Mouse (Mus musculus) stomach, embryonic 16.5 days (tissue): ENCODE data around the gene Kcnma1. TPM values are rescaled to one million over a fixed set of nuclear protein-coding genes. Genes with fewer than 3 reads are reported as not detected.
A peak's percentile ranks its signal among the peaks of the same experiment; 100 is the strongest.

ENCODE experiments used
- ATAC-seq: fragments of 200-750 bp; cut with Nextera tagmentation; 2 replicates; pipeline ENCODE4 v1.8.0; 2017; ENCODE audit warnings: moderate number of reproducible peaks, moderate TSS enrichment; ENCODE audit not compliant: insufficient read depth, low FRiP score
- H3K27ac ChIP-seq: fragments of 300-500 bp; sonication (generic); 2 replicates; pipeline ENCODE4 v1.5.1; 2014; ENCODE audit warnings: low read length
- H3K27me3 ChIP-seq: fragments of 300-500 bp; sonication (generic); 2 replicates; pipeline ENCODE4 v1.6.1; 2014; ENCODE audit warnings: low read length, control low read depth, mixed read lengths; ENCODE audit not compliant: control insufficient read depth, insufficient read depth
- H3K36me3 ChIP-seq: fragments of 300-500 bp; sonication (generic); 2 replicates; pipeline ENCODE4 v1.6.1; 2014; ENCODE audit warnings: low read length; ENCODE audit not compliant: control insufficient read depth, insufficient read depth
- H3K4me1 ChIP-seq: fragments of 300-500 bp; sonication (generic); 2 replicates; pipeline ENCODE4 v1.6.1; 2014; ENCODE audit warnings: low read length, control low read depth, mixed read lengths; ENCODE audit not compliant: control insufficient read depth, insufficient read depth
- H3K4me2 ChIP-seq: fragments of 300-500 bp; sonication (generic); 2 replicates; pipeline ENCODE4 v1.6.1; 2014; ENCODE audit warnings: low read depth, low read length, mixed read lengths
- H3K4me3 ChIP-seq: fragments of 300-500 bp; sonication (generic); replicated peaks from 2 replicates; pipeline ENCODE4 v1.5.1; 2014; ENCODE audit warnings: mild to moderate bottlenecking, low read length
- H3K9ac ChIP-seq: fragments of 300-500 bp; sonication (generic); 2 replicates; pipeline ENCODE4 v1.6.1; 2014; ENCODE audit warnings: low read length
- H3K9me3 ChIP-seq: fragments of 300-500 bp; sonication (generic); replicated peaks from 2 replicates; pipeline ENCODE4 v1.6.1; 2016; ENCODE audit warnings: low read length, control low read depth; ENCODE audit not compliant: control insufficient read depth
- WGBS: fragments of 180-500 bp; shearing (Covaris S2); extraction: QIAGEN DNeasy Blood & Tissue Kit; methylation state at CpG from one replicate; pipeline ENCODE4 v1.1.7; 2014; 5-methylcytosine and 5-hydroxymethylcytosine counted together
- polyA plus RNA-seq: library from polyadenylated mRNA; unstranded; fragments of >200 nt; fragmentation: Nextera tagmentation; extraction: Ambion mirVana; gene quantifications from 2 replicates; pipeline ENCODE4 v1.2.1, GENCODE M21; 2015

The Kcnma1 gene
- polyA plus RNA-seq, 1 experiment from 2014 or later: 13.4 TPM

DNA sequence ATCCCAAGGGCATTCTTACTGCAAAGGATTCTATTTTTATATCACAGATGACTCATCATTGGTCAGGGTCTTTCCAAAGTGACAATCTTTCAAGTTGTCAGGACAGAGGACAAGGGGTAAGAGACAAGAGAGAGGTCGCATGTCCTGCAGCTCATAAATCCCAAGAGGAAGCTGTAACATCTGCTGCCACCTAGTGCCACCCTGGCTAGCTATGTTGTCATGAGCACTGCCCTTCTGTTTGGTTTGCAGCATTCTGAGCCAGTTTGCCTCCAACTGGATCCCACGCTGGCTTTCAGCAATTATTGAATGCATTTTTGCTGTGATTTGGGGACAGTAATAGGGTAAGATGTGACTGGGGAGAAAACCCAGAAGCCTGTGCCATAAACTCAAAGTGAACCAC lies 373.6 kb downstream of the Kcnma1 start:
- no peak for ATAC-seq
- Histone ChIP-seq H3K27ac (no peak overlapping the region), H3K27me3 (no peaks in the 10 kb centered on the region), H3K4me3 (no peak overlapping the region), H3K4me1 (0 out of 2 replicates have a peak, but pooled peaks cover 5% of the 10 kb centered on the region), H3K9me3 (no peaks in the 10 kb centered on the region), H3K4me2 (no peak overlapping the region), H3K36me3 (no peaks in the 10 kb centered on the region), H3K9ac (no peak overlapping the region)
- WGBS: 53% methylated on average over 2 of the region's 2 CpGs

DNA sequence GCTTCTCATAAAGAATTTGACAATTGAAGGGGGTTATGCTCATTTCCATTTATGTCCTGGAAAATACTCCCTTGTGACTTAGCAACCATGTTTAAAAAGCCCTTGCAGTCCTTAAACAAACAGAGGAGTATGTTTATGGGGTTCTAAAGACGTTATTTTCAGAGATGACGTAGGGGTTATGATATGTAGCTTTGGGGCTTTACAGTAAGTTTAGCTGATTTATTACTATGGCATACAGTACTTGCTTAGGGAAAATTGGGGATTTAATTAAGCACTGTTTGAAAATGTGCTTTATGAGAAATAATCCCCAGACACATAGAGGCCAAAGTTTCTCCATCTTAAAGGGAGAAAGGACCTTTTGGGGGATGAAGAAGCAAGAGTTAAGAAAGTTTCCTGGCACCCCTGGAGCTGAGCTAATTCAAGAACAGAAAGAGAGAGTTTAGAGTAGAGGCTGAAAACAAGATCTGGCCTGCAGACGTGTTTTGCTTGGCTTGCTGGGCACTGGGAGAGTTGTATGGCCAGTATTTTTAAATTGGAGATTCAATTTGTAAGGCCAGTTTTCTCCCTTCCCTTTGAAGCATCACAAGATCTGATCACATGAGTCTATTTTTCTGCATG lies 376.1 kb downstream of the Kcnma1 start:
- Histone ChIP-seq H3K36me3 (no peaks in the 10 kb centered on the region), H3K4me2 (no peak overlapping the region), H3K27ac (peak overlapping the region; percentile 47), H3K9ac (no peak overlapping the region), H3K4me3 (no peak overlapping the region), H3K27me3 (no peaks in the 10 kb centered on the region), H3K9me3 (no peaks in the 10 kb centered on the region), H3K4me1 (0 out of 2 replicates have a peak, but pooled peaks cover 5% of the 10 kb centered on the region)
- 35% methylated on average over 3 of the region's 3 CpGs for WGBS
- ATAC-seq: peak; percentile 86

DNA sequence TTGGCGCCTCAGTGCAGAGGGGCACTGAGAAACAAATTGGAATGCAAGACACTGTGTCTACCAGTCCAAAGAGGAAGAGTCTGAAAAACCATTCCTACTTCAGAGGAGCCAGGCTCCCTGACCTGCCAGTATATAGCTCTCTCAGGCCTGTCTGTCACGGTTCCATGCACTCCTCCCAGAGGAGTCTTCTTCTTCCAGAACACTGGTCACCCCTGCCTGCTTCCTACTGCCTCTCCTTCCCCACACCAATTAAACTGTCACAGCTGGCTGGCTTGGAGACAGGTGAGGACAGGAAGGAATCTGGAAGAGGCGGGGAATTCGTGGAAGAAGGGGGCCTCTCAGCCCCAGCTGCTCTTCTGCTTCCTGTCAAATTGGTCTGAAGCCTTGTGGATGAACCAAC lies 378.4 kb downstream of the Kcnma1 start:
- WGBS: 65% methylated on average over 4 of the region's 4 CpGs
- H3K27me3 ChIP-seq: no peaks in the 10 kb centered on the region
- no peak overlapping the region for H3K9ac ChIP-seq
- H3K4me2 ChIP-seq: no peak overlapping the region
- no peak overlapping the region for H3K27ac ChIP-seq
- no peaks in the 10 kb centered on the region for H3K9me3 ChIP-seq
- H3K4me3 ChIP-seq: no peak overlapping the region
- no peaks in the 10 kb centered on the region for H3K36me3 ChIP-seq
- H3K4me1 ChIP-seq: 0 out of 2 replicates have a peak, but pooled peaks cover 5% of the 10 kb centered on the region
- ATAC-seq: no peak

DNA sequence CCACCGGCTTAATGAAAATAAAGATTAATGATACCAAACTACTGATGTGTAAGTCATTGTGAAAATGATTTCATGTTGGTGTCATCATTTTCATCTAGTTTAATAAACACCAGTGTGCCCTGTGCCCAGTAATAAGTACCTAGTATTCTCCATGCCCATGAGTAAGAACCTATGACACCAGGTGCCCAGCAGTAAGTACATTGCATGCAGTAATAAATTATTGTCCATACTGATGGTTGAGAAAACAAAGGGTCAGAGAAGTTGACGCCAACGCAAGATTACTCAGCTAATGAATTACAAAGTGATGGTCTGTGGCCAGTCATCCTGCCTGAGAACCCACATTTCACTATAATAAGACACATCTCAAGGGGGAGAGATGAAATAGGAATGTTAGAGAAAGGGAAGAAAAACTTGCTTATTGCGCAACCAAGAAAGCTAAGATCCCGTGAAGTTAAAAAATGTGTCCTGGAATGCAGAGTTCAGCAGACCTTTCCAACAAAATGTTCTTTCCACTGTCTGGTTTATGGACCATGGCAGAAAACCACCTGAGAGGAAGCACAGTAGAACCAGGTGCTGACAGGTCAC lies 381.2 kb downstream of the Kcnma1 start:
- Histone ChIP-seq H3K4me3 (no peak overlapping the region), H3K4me2 (no peak overlapping the region), H3K27me3 (no peaks in the 10 kb centered on the region), H3K9me3 (no peaks in the 10 kb centered on the region), H3K9ac (no peak overlapping the region), H3K36me3 (no peaks in the 10 kb centered on the region), H3K27ac (no peak overlapping the region), H3K4me1 (0 out of 2 replicates have a peak, but pooled peaks cover 5% of the 10 kb centered on the region)
- no peak for ATAC-seq
- 66% methylated on average over 5 of the region's 5 CpGs for WGBS

DNA sequence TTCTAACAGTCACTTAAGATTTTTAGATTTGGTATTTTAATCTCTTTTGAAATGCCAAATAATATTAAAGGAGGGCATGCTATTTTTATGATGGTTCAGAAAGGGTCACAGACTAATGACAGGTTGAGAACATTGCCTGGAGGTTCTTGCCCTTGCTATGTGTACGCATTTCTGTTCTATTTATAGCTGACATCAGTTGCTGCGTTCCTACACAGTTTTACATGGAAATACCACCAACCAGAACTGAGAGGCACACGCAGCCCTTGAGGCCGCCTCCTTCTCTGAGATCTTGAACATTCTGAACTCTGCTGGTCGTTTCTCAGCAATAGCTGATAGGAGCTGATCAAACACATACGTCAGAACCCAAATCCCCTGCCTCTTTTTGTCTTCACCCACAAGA lies 387.4 kb downstream of the Kcnma1 start:
- H3K27me3 ChIP-seq: no peaks in the 10 kb centered on the region
- H3K4me1 ChIP-seq: no peaks in the 10 kb centered on the region
- H3K36me3 ChIP-seq: no peaks in the 10 kb centered on the region
- H3K27ac ChIP-seq: no peak overlapping the region
- no peak overlapping the region for H3K4me2 ChIP-seq
- no peak for ATAC-seq
- no peak overlapping the region for H3K4me3 ChIP-seq
- H3K9me3 ChIP-seq: no peaks in the 10 kb centered on the region
- H3K9ac ChIP-seq: no peak overlapping the region
- WGBS: 38% methylated on average over 6 of the region's 6 CpGs

DNA sequence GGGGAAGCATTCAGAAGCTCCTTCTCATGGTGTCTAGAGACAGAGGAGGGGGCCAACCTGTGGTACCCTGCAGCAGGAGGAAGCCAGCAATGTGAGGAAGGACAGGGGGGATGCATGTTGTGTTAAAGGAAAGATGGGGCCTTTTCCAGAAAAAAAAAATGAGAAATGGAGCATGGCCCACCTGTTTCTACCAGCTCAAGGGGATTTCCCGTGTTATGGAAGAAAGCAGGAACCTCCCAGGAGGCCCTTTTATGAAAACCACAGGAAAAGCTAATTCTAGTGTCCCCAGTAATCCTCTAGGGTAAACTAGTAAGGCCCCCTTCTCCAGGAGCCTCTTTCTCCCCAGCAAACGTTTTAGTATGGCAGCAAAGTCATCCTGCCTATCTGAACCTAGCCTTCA lies 388.2 kb downstream of the Kcnma1 start:
- no peaks in the 10 kb centered on the region for H3K9me3 ChIP-seq
- no peak for ATAC-seq
- no peak overlapping the region for H3K27ac ChIP-seq
- H3K36me3 ChIP-seq: no peaks in the 10 kb centered on the region
- no peak overlapping the region for H3K4me2 ChIP-seq
- H3K4me3 ChIP-seq: no peak overlapping the region
- H3K27me3 ChIP-seq: no peaks in the 10 kb centered on the region
- no peak overlapping the region for H3K9ac ChIP-seq
- WGBS: 47% methylated on average over 2 of the region's 2 CpGs
- H3K4me1 ChIP-seq: no peaks in the 10 kb centered on the region

DNA sequence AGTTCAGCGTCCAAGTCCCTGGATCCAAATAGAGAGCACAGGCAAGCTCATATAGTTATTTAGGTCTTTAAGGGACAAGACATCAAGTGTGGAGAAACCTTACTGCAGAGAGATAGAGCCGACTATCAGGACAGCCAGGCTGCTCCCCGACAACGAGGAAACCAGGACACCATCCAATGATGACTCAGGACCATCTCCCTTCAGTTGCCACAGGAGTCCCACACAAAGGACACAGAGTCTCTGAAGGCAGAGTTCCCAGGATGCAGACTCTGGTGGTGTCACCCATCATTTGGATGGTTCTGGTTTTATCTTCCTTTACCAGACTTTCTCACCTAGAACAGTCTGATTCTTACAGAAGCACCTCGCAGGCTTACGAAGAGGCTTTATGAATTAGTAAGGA lies 388.9 kb downstream of the Kcnma1 start:
- H3K27me3 ChIP-seq: no peaks in the 10 kb centered on the region
- ATAC-seq: no peak
- H3K36me3 ChIP-seq: no peaks in the 10 kb centered on the region
- WGBS: 86% methylated on average over 6 of the region's 6 CpGs
- H3K4me2 ChIP-seq: no peak overlapping the region
- no peak overlapping the region for H3K27ac ChIP-seq
- H3K4me1 ChIP-seq: no peaks in the 10 kb centered on the region
- H3K9me3 ChIP-seq: no peaks in the 10 kb centered on the region
- H3K4me3 ChIP-seq: no peak overlapping the region
- no peak overlapping the region for H3K9ac ChIP-seq

DNA sequence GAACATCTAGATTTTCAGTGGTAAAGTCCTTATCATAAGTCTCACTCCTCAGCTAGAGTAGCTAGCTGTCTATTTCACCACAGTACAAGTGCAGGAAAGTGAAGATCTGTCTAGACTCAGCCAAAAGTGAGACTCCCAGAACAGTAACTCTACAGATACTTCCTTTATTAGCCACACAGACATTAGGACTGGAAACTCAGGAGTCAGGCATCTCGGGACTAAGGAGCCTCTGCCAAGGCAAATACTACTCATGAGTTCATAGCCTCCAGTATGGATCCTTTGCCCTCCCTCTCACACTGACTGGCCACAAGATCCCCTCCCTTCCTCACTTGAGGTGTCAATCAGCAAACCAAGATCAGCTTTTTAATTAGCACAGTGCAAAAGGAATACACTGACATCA lies 389.8 kb downstream of the Kcnma1 start:
- H3K4me1 ChIP-seq: no peaks in the 10 kb centered on the region
- no peaks in the 10 kb centered on the region for H3K27me3 ChIP-seq
- H3K9ac ChIP-seq: no peak overlapping the region
- no peak for ATAC-seq
- no peak overlapping the region for H3K27ac ChIP-seq
- no peak overlapping the region for H3K4me2 ChIP-seq
- no peaks in the 10 kb centered on the region for H3K36me3 ChIP-seq
- no peak overlapping the region for H3K4me3 ChIP-seq
- H3K9me3 ChIP-seq: no peaks in the 10 kb centered on the region
- 77% methylated on average over 1 of the region's 1 CpGs for WGBS

DNA sequence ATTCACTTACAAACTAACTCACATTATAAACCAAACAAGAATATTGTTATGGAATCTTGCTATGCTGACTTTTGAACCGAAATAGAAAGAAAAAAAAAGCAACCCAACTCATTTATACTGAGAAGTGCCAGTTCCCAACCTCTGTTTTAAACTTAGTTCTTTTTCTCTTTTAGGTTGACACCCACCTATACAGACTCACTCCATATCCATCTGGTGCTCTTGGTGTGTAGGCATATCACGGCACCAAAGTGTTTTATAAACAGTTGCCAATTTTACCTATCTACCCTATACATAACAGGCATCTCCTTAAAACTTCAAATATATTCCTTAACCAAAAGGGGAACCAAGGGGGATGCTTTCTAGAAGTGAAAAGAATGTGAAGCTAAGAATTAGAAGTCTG lies 393.6 kb downstream of the Kcnma1 start:
- 71% methylated on average over 2 of the region's 2 CpGs for WGBS
- no peaks in the 10 kb centered on the region for H3K9me3 ChIP-seq

More for the DNA sequence above, 393.6 kb downstream of the Kcnma1 start:
- Histone ChIP-seq H3K27ac (no peak overlapping the region), H3K27me3 (no peaks in the 10 kb centered on the region), H3K36me3 (no peaks in the 10 kb centered on the region), H3K9ac (no peak overlapping the region), H3K4me2 (no peak overlapping the region), H3K4me3 (no peak overlapping the region), H3K4me1 (no peaks in the 10 kb centered on the region)
- no peak for ATAC-seq
